Mouse (Mus musculus): ENCODE data around the gene BC030870.

The BC030870 gene

GRCm38 (mm10) chr8:65097760-65098415, 31.5 kb downstream of the BC030870 start:
- H3K4me3 ChIP-seq (replicated peaks; ENCODE audit: low read length): no peak overlapping the region

GRCm38 (mm10) chr8:65089781-65090180, 39.6 kb downstream of the BC030870 start:
- TF ChIP-seq NANOG (IDR thresholded peaks at IDR 0.05; ENCODE audit: borderline replicate concordance, low read length) (no peak), CTCF (conservative IDR thresholded peaks at IDR 0.05; ENCODE audit: low read length) (no peak), POU5F1 (IDR thresholded peaks at IDR 0.05; ENCODE audit: borderline replicate concordance, low read length) (no peak)
- Histone ChIP-seq H3K4me1 (replicated peaks; ENCODE audit: low read depth, low read length) (peaks cover 24% of the 10 kb centered on the region), H3K9me3 (ENCODE audit: low read length) (no peaks in the 10 kb centered on the region), H3K4me3 (replicated peaks; ENCODE audit: low read length) (no peak overlapping the region), H3K36me3 (ENCODE audit: insufficient read depth, low read length) (no peaks in the 10 kb centered on the region), H3K27me3 (ENCODE audit: insufficient read depth, low read length) (no peaks in the 10 kb centered on the region)

More at GRCm38 (mm10) chr8:65097760-65098415, 31.5 kb downstream of the BC030870 start:
- Histone ChIP-seq H3K4me1 (replicated peaks; ENCODE audit: low read depth, low read length) (peaks cover 8% of the 10 kb centered on the region; the same call in 1 of the 2 replicates), H3K36me3 (ENCODE audit: insufficient read depth, low read length) (no peaks in the 10 kb centered on the region), H3K27me3 (ENCODE audit: insufficient read depth, low read length) (no peaks in the 10 kb centered on the region), H3K9me3 (ENCODE audit: low read length) (no peaks in the 10 kb centered on the region)
- TF ChIP-seq NANOG (IDR thresholded peaks at IDR 0.05; ENCODE audit: borderline replicate concordance, low read length): no peak
- no peak for TF ChIP-seq POU5F1 (IDR thresholded peaks at IDR 0.05; ENCODE audit: borderline replicate concordance, low read length)
- TF ChIP-seq CTCF (conservative IDR thresholded peaks at IDR 0.05; ENCODE audit: low read length): no peak

- no peak for TF ChIP-seq POU5F1 (IDR thresholded peaks at IDR 0.05; ENCODE audit: borderline replicate concordance, low read length)
- no peak for TF ChIP-seq NANOG (IDR thresholded peaks at IDR 0.05; ENCODE audit: borderline replicate concordance, low read length)
- no peak for TF ChIP-seq CTCF (conservative IDR thresholded peaks at IDR 0.05; ENCODE audit: low read length)
- no peak overlapping the region for H3K4me3 ChIP-seq (replicated peaks; ENCODE audit: low read length)
- no peaks in the 10 kb centered on the region for H3K9me3 ChIP-seq (ENCODE audit: low read length)
- H3K36me3 ChIP-seq (ENCODE audit: insufficient read depth, low read length): no peaks in the 10 kb centered on the region
- H3K4me1 ChIP-seq (replicated peaks; ENCODE audit: low read depth, low read length): peaks cover 17% of the 10 kb centered on the region
- no peaks in the 10 kb centered on the region for H3K27me3 ChIP-seq (ENCODE audit: insufficient read depth, low read length)
Measured at GRCm38 (mm10) chr8:65088120-65088519, 41.2 kb downstream of the BC030870 start.

- no peaks in the 10 kb centered on the region for H3K27me3 ChIP-seq (ENCODE audit: insufficient read depth, low read length)
- no peak overlapping the region for H3K4me3 ChIP-seq (replicated peaks; ENCODE audit: low read length)
- no peaks in the 10 kb centered on the region for H3K36me3 ChIP-seq (ENCODE audit: insufficient read depth, low read length)
- TF ChIP-seq NANOG (IDR thresholded peaks at IDR 0.05; ENCODE audit: borderline replicate concordance, low read length) (no peak), CTCF (conservative IDR thresholded peaks at IDR 0.05; ENCODE audit: low read length) (no peak), POU5F1 (IDR thresholded peaks at IDR 0.05; ENCODE audit: borderline replicate concordance, low read length) (no peak)
- no peaks in the 10 kb centered on the region for H3K9me3 ChIP-seq (ENCODE audit: low read length)
- H3K4me1 ChIP-seq (replicated peaks; ENCODE audit: low read depth, low read length): peaks cover 17% of the 10 kb centered on the region
Measured at GRCm38 (mm10) chr8:65087711-65088110, 41.7 kb downstream of the BC030870 start.

GRCm38 (mm10) chr8:65085680-65086079, 43.7 kb downstream of the BC030870 start:
- H3K9me3 ChIP-seq (ENCODE audit: low read length): no peaks in the 10 kb centered on the region
- H3K4me1 ChIP-seq (replicated peaks; ENCODE audit: low read depth, low read length): peaks cover 17% of the 10 kb centered on the region
- peak; percentile 88 for TF ChIP-seq CTCF (conservative IDR thresholded peaks at IDR 0.05; ENCODE audit: low read length)
- TF ChIP-seq NANOG (IDR thresholded peaks at IDR 0.05; ENCODE audit: borderline replicate concordance, low read length): no peak
- H3K4me3 ChIP-seq (replicated peaks; ENCODE audit: low read length): no peak overlapping the region
- H3K27me3 ChIP-seq (ENCODE audit: insufficient read depth, low read length): no peaks in the 10 kb centered on the region
- H3K36me3 ChIP-seq (ENCODE audit: insufficient read depth, low read length): no peaks in the 10 kb centered on the region

GRCm38 (mm10) chr8:65080731-65081130, 48.6 kb downstream of the BC030870 start:
- H3K4me3 ChIP-seq (replicated peaks; ENCODE audit: low read length): no peak overlapping the region
- H3K4me1 ChIP-seq (replicated peaks; ENCODE audit: low read depth, low read length): no peaks in the 10 kb centered on the region
- no peak for TF ChIP-seq NANOG (IDR thresholded peaks at IDR 0.05; ENCODE audit: borderline replicate concordance, low read length)
- no peak for TF ChIP-seq CTCF (conservative IDR thresholded peaks at IDR 0.05; ENCODE audit: low read length)
- no peak for TF ChIP-seq POU5F1 (IDR thresholded peaks at IDR 0.05; ENCODE audit: borderline replicate concordance, low read length)
- H3K36me3 ChIP-seq (ENCODE audit: insufficient read depth, low read length): no peaks in the 10 kb centered on the region
- H3K27me3 ChIP-seq (ENCODE audit: insufficient read depth, low read length): no peaks in the 10 kb centered on the region
- H3K9me3 ChIP-seq (ENCODE audit: low read length): no peaks in the 10 kb centered on the region

GRCm38 (mm10) chr8:65074733-65075132, 54.6 kb downstream of the BC030870 start, which contains the start of gene Gm10663:
Gene Gm10663, plus strand, starts transcription at chr8:65075033.
- no peaks in the 10 kb centered on the region for H3K27me3 ChIP-seq (ENCODE audit: insufficient read depth, low read length)
- H3K9me3 ChIP-seq (ENCODE audit: low read length): no peaks in the 10 kb centered on the region
- H3K4me1 ChIP-seq (replicated peaks; ENCODE audit: low read depth, low read length): peaks cover 4% of the 10 kb centered on the region; the same call in 1 of the 2 replicates
- TF ChIP-seq CTCF (conservative IDR thresholded peaks at IDR 0.05; ENCODE audit: low read length) (no peak), POU5F1 (IDR thresholded peaks at IDR 0.05; ENCODE audit: borderline replicate concordance, low read length) (no peak), NANOG (IDR thresholded peaks at IDR 0.05; ENCODE audit: borderline replicate concordance, low read length) (no peak)
- no peaks in the 10 kb centered on the region for H3K36me3 ChIP-seq (ENCODE audit: insufficient read depth, low read length)
- H3K4me3 ChIP-seq (replicated peaks; ENCODE audit: low read length): no peak within 1 kb of the TSS

GRCm38 (mm10) chr8:65070996-65071395, 58.4 kb downstream of the BC030870 start:
- TF ChIP-seq POU5F1 (IDR thresholded peaks at IDR 0.05; ENCODE audit: borderline replicate concordance, low read length): no peak
- no peak for TF ChIP-seq NANOG (IDR thresholded peaks at IDR 0.05; ENCODE audit: borderline replicate concordance, low read length)
- TF ChIP-seq CTCF (conservative IDR thresholded peaks at IDR 0.05; ENCODE audit: low read length): no peak
- Histone ChIP-seq H3K4me3 (replicated peaks; ENCODE audit: low read length) (no peak overlapping the region), H3K9me3 (ENCODE audit: low read length) (peaks cover 25% of the 10 kb centered on the region), H3K27me3 (ENCODE audit: insufficient read depth, low read length) (no peaks in the 10 kb centered on the region), H3K4me1 (replicated peaks; ENCODE audit: low read depth, low read length) (peaks cover 14% of the 10 kb centered on the region), H3K36me3 (ENCODE audit: insufficient read depth, low read length) (no peaks in the 10 kb centered on the region)

GRCm38 (mm10) chr8:65068473-65068819, 60.9 kb downstream of the BC030870 start:
- TF ChIP-seq NANOG (IDR thresholded peaks at IDR 0.05; ENCODE audit: borderline replicate concordance, low read length): no peak
- TF ChIP-seq CTCF (conservative IDR thresholded peaks at IDR 0.05; ENCODE audit: low read length): no peak
- no peak for TF ChIP-seq POU5F1 (IDR thresholded peaks at IDR 0.05; ENCODE audit: borderline replicate concordance, low read length)
- no peaks in the 10 kb centered on the region for H3K27me3 ChIP-seq (ENCODE audit: insufficient read depth, low read length)

More at GRCm38 (mm10) chr8:65068473-65068819, 60.9 kb downstream of the BC030870 start:
- Histone ChIP-seq H3K4me1 (replicated peaks; ENCODE audit: low read depth, low read length) (peaks cover 38% of the 10 kb centered on the region), H3K36me3 (ENCODE audit: insufficient read depth, low read length) (no peaks in the 10 kb centered on the region), H3K9me3 (ENCODE audit: low read length) (peaks cover 26% of the 10 kb centered on the region), H3K4me3 (replicated peaks; ENCODE audit: low read length) (no peak overlapping the region)
